Mouse (Mus musculus) bone marrow macrophage, adult 2 months (primary cell): ENCODE measurements at regions not wholly inside any gene's neighbourhood (a gene's known extent, or its start where the extent isn't known, plus 50 kb on each side); places are given as distances from the start of the nearest gene placed in this dataset.

Experiments
- H3K27ac ChIP-seq: 2 replicates; pipeline ENCODE4 v1.5.1; 2012; ENCODE audit warnings: low read depth, low read length; ENCODE audit not compliant: insufficient read depth
- H3K4me1 ChIP-seq: 2 replicates; pipeline ENCODE4 v1.6.1; 2012; ENCODE audit warnings: low read length; ENCODE audit not compliant: control insufficient read depth, insufficient read depth
- H3K4me3 ChIP-seq: 2 replicates; pipeline ENCODE4 v1.5.1; 2012; ENCODE audit warnings: mild to moderate bottlenecking, low read length, moderate library complexity; ENCODE audit not compliant: insufficient read depth
- CTCF ChIP-seq: IDR thresholded peaks from 2 replicates; pipeline ENCODE4 v1.5.1; 2012; ENCODE audit warnings: low read depth, mild to moderate bottlenecking, low read length, moderate library complexity
- POLR2A ChIP-seq: IDR thresholded peaks from 2 replicates; pipeline ENCODE4 v1.6.1; 2012; ENCODE audit warnings: mild to moderate bottlenecking, low read depth, low read length, borderline replicate concordance

DNA sequence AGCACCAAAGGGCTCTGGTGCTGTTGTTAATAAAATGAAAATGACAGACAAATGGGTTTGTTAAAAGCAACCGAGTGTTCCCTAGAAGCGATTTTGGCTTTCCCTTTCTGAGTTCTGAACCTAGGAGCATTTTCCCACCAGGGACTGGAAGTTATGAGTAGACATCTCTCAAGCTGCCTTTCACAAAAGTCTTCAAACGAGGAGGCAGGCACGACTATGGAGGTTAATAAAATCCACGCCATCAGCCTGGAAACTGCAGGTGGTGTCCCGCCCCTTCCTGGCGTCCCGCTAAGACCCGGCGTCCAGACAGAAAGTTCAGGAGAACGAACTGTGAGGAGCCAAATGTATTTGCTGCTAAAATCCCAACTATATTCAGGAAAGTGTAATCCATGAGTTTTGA lies 91.1 kb upstream of the Gas1 start:
- Histone ChIP-seq H3K4me3 (no peak overlapping the region), H3K4me1 (no peaks in the 10 kb centered on the region), H3K27ac (no peak overlapping the region)
- TF ChIP-seq POLR2A (no peak), CTCF (no peak)

GRCm38 (mm10) chr13:60269406-60269841 lies 92.3 kb upstream of the Gas1 start:
- TF ChIP-seq POLR2A (no peak), CTCF (no peak)
- no peaks in the 10 kb centered on the region for H3K4me1 ChIP-seq
- H3K27ac ChIP-seq = no peak overlapping the region
- H3K4me3 ChIP-seq = no peak overlapping the region

DNA sequence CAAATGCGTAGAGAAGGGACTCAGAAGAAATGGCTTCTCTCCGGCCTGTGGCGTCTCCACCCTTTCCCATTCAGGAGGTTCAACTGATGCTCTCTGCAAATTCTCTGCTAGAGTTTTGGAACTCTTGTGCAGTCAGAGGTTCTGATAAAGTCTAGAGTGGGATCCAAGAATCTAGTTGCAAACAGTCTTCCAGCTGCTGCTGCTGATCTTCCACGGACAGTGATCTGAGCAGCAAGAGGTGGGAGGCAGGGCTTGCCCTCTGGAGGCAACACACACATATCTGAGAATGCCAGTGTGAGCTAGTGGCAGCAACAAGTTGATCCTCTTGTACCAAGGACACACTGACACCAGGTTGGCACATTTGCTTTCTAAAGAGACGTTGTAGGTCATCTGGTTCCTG lies 93.4 kb upstream of the Gas1 start:
- TF ChIP-seq POLR2A (no peak), CTCF (no peak)
- Histone ChIP-seq H3K27ac (no peak overlapping the region), H3K4me3 (no peak overlapping the region), H3K4me1 (no peaks in the 10 kb centered on the region)

DNA sequence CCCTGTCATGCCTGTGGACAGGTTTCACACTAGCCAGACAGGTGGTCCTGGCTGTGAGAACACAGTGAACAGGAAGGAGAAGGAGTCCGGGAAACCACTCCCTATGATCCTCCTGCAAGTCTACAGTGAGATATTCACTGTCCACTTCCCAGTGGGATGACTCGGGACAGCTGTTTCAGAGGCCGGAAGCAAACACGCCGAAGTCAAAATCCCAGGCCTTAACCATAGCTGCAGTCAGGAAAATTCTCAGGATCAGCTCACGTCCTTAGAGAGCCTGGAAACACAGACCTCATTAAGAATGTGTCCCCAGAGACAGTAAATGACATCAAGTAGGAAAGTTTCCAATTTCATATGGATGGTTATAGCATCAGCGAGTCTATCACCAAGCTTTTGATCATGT lies 96.2 kb upstream of the Gas1 start:
- Histone ChIP-seq H3K4me1 (no peaks in the 10 kb centered on the region), H3K4me3 (no peak overlapping the region), H3K27ac (no peak overlapping the region)
- no peak for TF ChIP-seq CTCF
- no peak for TF ChIP-seq POLR2A

- TF ChIP-seq CTCF (no peak), POLR2A (no peak)
- no peak overlapping the region for H3K27ac ChIP-seq
- H3K4me3 ChIP-seq = no peak overlapping the region
- no peaks in the 10 kb centered on the region for H3K4me1 ChIP-seq
Observed at GRCm38 (mm10) chr13:60282543-60283251, 105.5 kb upstream of the Gas1 start.

DNA sequence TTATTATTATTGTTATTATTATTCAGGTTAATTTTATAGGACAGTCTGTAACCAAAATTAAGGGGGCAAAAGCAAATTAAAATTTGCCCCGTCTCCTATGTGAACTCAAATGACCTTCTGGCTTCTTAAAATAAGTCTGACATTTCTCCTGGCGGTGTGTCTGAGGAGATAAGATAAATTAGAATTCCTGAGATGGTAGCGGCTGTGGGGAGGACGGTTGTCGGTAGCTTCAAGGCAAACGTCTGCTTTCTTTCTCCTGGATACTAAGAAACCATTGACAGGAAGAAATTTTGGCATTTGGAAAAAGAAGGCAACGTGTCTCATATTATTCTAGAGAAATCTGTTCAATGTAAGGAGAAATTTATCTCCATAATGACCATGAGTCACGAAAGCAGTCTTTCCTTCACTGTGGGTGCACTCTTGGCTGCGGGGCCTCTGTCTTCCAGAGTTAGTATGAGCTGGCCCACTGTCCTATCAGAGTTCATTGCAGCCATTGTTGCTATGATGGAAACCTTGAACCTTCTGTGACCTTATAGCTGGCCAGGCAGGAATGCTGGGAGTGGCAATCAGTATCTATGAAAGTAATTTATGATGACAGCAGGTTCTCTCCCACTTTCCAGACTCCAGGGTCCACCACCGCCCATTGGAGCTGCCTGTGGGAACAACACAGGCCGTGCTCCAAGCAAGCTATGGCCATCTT lies 109.5 kb upstream of the Gas1 start:
- Histone ChIP-seq H3K4me1 (no peaks in the 10 kb centered on the region), H3K27ac (no peak overlapping the region), H3K4me3 (no peak overlapping the region)
- TF ChIP-seq CTCF (no peak), POLR2A (no peak)

- H3K4me3 ChIP-seq = no peak overlapping the region
- no peaks in the 10 kb centered on the region for H3K4me1 ChIP-seq
- TF ChIP-seq CTCF (no peak), POLR2A (no peak)
- H3K27ac ChIP-seq = no peak overlapping the region
Observed at GRCm38 (mm10) chr13:60289650-60290049, 112.5 kb upstream of the Gas1 start.

DNA sequence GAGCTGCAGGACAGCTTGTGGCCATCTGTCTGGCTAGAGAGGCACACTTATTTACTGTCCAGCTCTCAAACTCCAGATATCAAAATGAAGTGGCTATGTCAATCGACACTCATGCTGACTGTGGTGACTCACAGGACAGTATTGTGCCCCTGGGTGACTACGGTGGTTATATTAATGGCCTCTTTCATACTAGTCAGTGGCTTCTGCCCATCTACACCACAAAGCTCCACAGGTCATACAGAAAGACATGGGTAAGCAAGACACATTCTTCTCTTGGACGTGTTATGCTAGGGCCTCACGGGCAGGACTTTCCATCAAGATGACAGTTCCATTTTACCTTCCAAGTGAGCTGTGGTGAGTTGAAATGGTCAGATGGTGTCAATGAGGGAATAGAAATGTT lies 113.7 kb upstream of the Gas1 start:
- H3K27ac ChIP-seq = no peak overlapping the region
- TF ChIP-seq CTCF (no peak), POLR2A (no peak)
- no peak overlapping the region for H3K4me3 ChIP-seq
- H3K4me1 ChIP-seq = no peaks in the 10 kb centered on the region

GRCm38 (mm10) chr13:60291344-60291743 lies 114.2 kb upstream of the Gas1 start:
- TF ChIP-seq CTCF (no peak), POLR2A (no peak)
- Histone ChIP-seq H3K27ac (no peak overlapping the region), H3K4me1 (no peaks in the 10 kb centered on the region), H3K4me3 (no peak overlapping the region)

DNA sequence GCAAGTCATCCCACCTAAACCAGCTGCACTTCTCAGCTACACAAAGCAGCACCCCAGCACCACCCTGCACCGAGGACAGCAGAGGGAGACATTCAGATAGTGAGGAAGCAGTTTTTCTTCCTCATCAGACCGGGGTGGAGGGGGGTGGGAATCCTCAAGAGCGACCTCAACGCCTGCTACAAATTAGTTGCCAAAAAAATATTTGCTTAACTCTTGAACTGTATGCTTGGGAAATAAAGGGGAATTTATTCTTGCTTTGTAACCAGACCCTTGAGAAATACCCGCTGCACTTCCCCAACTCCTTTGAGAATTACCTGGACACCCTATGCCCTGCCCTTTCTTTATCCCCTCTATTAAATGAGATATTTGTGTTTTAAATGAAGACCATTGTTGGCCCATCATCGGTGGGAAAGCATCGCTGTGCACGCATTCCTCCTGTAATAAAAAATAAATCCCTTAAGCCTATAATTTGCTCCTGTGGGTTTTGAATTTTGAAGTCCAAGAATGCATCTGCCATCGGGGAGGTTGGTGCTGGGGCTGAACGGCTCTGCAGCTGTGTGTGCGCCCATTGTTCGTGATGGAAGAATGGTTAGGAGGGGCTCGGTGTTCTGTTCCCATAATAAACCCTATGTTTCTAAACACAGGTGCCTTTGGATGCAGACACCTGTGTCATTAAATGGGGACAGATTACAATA lies 119.2 kb upstream of the Gas1 start:
- Histone ChIP-seq H3K4me3 (no peak overlapping the region), H3K4me1 (no peaks in the 10 kb centered on the region), H3K27ac (no peak overlapping the region)
- no peak for TF ChIP-seq CTCF
- TF ChIP-seq POLR2A = no peak

DNA sequence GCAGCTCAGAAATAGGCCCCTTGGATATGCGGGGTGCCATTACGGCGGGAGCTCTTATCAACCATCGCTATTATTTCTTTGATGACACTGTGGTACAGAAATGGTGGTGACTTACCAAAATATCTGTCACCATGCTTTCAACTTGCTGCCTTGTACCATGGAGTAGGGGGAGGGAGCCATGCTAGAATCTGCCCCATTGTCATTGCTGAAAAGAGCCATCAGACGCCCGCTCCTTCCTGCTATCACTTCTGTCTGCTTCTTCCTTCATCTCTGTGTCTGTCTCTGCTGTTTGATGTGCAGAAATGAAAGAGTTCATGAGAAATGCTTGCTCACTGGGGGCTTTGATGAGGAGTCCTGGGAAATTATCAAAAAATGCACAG lies 119.7 kb upstream of the Gas1 start:
- H3K4me3 ChIP-seq = no peak overlapping the region
- H3K27ac ChIP-seq = no peak overlapping the region
- TF ChIP-seq CTCF (no peak), POLR2A (no peak)
- no peaks in the 10 kb centered on the region for H3K4me1 ChIP-seq
